Mouse (Mus musculus): Measurements from ENCODE around the gene Olfr731.

The Olfr731 gene

DNA sequence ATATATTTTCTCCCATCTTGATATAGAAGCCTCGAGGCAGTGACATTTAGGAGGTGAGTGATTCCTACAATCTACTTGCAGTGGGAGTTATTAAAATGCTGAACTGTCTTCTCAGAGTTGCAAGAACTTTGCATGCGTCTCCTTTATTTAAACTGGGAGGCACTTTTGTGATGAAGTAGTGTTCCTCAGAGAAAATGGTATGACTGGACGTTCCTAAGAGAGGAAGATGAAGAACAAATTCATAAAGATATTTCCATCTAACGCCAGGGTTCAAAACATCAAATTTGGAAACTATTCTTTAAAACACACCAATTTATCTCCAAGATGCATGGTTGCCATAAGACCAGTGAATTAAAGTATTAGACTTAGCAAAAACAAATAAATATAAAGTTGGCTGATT lies at the start of gene Olfr731:
Olfr731 (minus strand) TSS at position 101 of the 400 bp plus-strand sequence.
- DNase-seq (ENCODE audit: low spot score): no peak

DNA sequence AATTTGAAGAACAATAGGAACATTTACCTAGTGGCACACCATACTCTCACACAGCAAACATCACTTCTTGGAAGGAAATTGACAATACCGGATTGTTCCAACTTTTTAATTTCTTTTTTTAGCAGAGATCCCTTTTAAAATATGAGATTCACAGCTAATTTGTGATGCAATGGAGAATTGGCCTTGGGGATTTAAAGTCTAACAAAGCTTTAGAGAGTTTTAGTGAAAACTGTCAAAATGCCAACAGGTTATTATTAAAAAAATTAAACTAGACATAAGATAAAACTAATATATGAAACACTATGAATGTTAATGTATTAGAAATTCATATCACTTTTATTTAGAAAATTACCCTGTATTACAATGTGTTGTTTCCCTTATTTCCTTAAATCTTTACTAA lies 42.4 kb upstream of the Olfr731 start, which contains the start of gene Olfr732:
Olfr732 (minus strand) TSS at position 101 of the 400 bp plus-strand sequence.
- no peak for DNase-seq (ENCODE audit: low spot score)

DNA sequence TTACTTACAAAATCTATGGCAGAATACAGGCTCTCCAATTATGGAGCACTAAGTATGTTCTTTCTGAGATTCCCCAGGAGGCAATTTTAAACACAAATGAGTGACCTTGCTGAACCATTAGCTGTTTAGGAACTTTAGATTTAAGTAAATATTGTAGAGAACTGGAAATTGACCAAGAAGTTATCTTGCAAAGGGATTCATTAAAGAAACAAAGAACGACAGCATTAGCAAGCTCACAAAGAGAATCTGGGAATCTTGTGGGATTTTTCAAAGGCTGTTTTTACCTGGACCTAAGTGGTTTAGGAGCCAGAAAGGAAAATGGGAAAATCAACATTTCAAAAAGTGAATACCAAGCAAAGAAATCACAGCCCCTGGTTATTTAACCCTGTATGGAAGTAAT lies 53.6 kb downstream of the Olfr731 start, which contains the start of gene Olfr730:
Olfr730 (minus strand) TSS at position 101 of the 400 bp plus-strand sequence.
- no peak for DNase-seq (ENCODE audit: low spot score)

Data from MN1 (cell line).